Mouse (Mus musculus): ENCODE data around the gene Pced1a. TPM values are rescaled to one million over a fixed set of nuclear protein-coding genes. Genes with fewer than 3 reads are reported as not detected.
"Not testable (repeated sequence)": the region's sequence is repeated elsewhere in the genome, so short reads cannot be mapped to it uniquely, and the experiment has no call there.

The Pced1a gene
- polyA plus RNA-seq, 1 experiment = 15.7 TPM

DNA sequence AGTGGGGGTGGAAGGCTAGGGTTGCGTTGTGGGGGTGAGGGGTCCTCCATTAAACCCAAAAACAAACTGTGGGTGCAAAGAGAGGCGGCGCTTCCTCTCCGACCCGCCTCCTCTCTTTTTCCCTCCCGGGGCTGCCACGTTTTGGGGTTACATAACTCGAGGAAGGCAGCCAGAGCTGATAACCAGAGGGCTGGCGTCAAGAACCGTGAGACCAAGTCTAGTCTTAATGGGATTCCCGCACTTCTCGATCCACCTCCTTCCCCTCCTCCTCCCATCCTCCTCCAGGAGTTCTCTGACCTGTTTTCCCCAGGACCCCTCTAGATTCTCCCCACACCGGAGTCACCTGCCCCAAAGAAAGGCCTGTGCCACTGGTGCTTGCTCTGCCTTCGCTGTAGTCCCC, 26.4 kb downstream of the Pced1a start:
- no peak overlapping the region for H3K4me3 ChIP-seq (ENCODE audit: insufficient read depth, low read length)
- no peaks in the 10 kb centered on the region for H3K4me1 ChIP-seq (ENCODE audit: control insufficient read depth, insufficient read depth, low read length)
- H3K27ac ChIP-seq (ENCODE audit: insufficient read depth, low read depth, low read length) = no peak overlapping the region
- no peak for TF ChIP-seq CTCF (IDR thresholded peaks at IDR 0.05; ENCODE audit: low read depth, low read length)
- TF ChIP-seq POLR2A (IDR thresholded peaks at IDR 0.05; ENCODE audit: borderline replicate concordance, low read depth, low read length) = no peak

DNA sequence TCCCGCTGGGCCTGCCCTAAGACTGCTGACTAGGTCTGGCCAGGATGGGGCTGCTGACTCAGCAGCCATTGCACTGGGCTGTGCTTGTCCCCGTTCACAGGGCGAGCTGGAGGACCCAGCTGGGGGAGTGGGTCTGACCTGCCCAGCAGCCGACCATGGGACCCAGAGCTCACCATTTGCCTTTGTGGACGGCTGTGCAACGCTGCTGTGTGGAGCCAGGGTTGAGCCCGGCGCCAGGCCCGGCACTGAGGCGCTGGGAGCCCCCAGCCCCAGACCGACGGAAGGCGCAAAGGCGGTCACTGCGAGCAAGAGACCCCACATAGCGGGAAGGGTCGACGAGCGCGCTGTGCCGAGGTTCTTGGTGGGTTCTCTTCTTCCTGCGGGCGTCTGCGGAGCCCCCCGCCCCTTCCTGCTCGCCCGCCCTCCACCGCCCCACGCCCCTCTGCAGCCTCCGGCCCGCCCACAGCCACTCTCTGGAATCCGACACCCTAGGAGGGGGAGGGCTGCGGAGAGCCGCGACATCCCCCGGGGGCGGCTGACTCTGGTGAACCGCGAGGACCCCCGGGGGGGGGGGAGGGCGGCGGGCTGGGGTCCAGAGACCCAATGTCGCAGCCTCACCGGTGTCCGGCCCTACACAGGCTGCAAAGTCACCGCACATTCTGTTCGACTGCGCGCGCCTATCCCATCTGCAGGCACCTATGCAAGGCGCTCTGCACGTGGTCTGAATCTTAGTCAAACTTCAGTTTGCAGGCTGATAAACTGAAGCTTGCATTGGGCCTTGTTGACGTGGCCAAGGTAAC, 27.1 kb downstream of the Pced1a start, which contains the start of gene Cpxm1:
Gene Cpxm1 (minus strand): TSS at position 389 of the 800 bp plus-strand sequence.
- TF ChIP-seq POLR2A (IDR thresholded peaks at IDR 0.05; ENCODE audit: borderline replicate concordance, low read depth, low read length) (no peak), CTCF (IDR thresholded peaks at IDR 0.05; ENCODE audit: low read depth, low read length) (no peak)
- Histone ChIP-seq H3K4me1 (ENCODE audit: control insufficient read depth, insufficient read depth, low read length) (no peaks in the 10 kb centered on the region), H3K4me3 (ENCODE audit: insufficient read depth, low read length) (no peak within 1 kb of the TSS), H3K27ac (ENCODE audit: insufficient read depth, low read depth, low read length) (no peak within 1 kb of the TSS)

- H3K27ac ChIP-seq (ENCODE audit: insufficient read depth, low read depth, low read length) = no peak overlapping the region
- H3K4me1 ChIP-seq (ENCODE audit: control insufficient read depth, insufficient read depth, low read length) = no peaks in the 10 kb centered on the region
- no peak for TF ChIP-seq POLR2A (IDR thresholded peaks at IDR 0.05; ENCODE audit: borderline replicate concordance, low read depth, low read length)
- no peak for TF ChIP-seq CTCF (IDR thresholded peaks at IDR 0.05; ENCODE audit: low read depth, low read length)
- no peak overlapping the region for H3K4me3 ChIP-seq (ENCODE audit: insufficient read depth, low read length)
Measured at GRCm38 (mm10) chr2:130395696-130396095, 28.8 kb downstream of the Pced1a start.

DNA sequence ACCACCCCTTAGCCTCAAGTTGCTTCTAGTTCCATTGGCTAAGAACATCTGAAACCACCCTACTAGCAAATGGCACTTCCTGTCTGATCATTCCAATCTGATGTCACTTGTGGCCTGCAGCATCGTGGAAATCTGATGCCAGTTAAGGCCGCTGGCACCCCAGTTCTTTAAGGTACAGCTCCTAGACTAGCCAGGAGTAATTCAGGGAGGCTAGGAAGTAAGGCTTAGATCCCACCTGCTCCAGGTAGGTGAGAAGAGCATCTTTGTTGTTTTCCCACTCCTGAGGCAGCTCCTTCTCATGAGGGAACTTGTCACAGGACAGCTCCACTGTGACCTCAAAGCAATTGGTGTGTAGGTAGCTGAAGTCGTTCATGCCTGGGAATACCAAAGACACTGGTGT, 31.7 kb downstream of the Pced1a start:
- H3K27ac ChIP-seq (ENCODE audit: insufficient read depth, low read depth, low read length) = no peak overlapping the region
- no peaks in the 10 kb centered on the region for H3K4me1 ChIP-seq (ENCODE audit: control insufficient read depth, insufficient read depth, low read length)
- H3K4me3 ChIP-seq (ENCODE audit: insufficient read depth, low read length) = no peak overlapping the region
- no peak for TF ChIP-seq CTCF (IDR thresholded peaks at IDR 0.05; ENCODE audit: low read depth, low read length)
- no peak for TF ChIP-seq POLR2A (IDR thresholded peaks at IDR 0.05; ENCODE audit: borderline replicate concordance, low read depth, low read length)

- no peak overlapping the region for H3K4me3 ChIP-seq (ENCODE audit: insufficient read depth, low read length)
- TF ChIP-seq POLR2A (IDR thresholded peaks at IDR 0.05; ENCODE audit: borderline replicate concordance, low read depth, low read length) = no peak
- no peak for TF ChIP-seq CTCF (IDR thresholded peaks at IDR 0.05; ENCODE audit: low read depth, low read length)
- H3K4me1 ChIP-seq (ENCODE audit: control insufficient read depth, insufficient read depth, low read length) = no peaks in the 10 kb centered on the region
- no peak overlapping the region for H3K27ac ChIP-seq (ENCODE audit: insufficient read depth, low read depth, low read length)
Measured at GRCm38 (mm10) chr2:130390993-130391625, 33.4 kb downstream of the Pced1a start.

GRCm38 (mm10) chr2:130388796-130389195, 35.7 kb downstream of the Pced1a start:
- TF ChIP-seq POLR2A (IDR thresholded peaks at IDR 0.05; ENCODE audit: borderline replicate concordance, low read depth, low read length) = no peak
- no peak for TF ChIP-seq CTCF (IDR thresholded peaks at IDR 0.05; ENCODE audit: low read depth, low read length)
- Histone ChIP-seq H3K4me1 (ENCODE audit: control insufficient read depth, insufficient read depth, low read length) (no peaks in the 10 kb centered on the region), H3K27ac (ENCODE audit: insufficient read depth, low read depth, low read length) (no peak overlapping the region), H3K4me3 (ENCODE audit: insufficient read depth, low read length) (no peak overlapping the region)

DNA sequence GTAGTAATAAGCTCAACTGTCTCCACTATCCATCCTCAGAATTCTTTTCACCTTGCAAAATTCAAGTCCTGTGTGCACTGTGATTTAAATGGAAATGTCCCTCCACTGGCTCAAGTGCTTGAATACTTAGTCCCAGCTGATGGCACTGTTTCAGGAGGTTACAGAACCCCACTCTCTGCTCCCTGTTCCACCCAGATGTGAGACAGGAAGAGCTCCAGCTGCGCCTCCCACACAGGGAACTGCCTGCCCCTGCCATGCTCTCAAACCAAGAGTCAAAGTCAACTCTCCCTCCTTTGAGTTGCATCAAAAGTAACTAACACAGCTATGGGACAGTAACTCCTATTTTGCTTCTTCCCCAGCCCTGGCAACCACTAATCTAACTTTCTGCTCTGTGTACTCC, 38.3 kb downstream of the Pced1a start:
- no peaks in the 10 kb centered on the region for H3K4me1 ChIP-seq (ENCODE audit: control insufficient read depth, insufficient read depth, low read length)
- TF ChIP-seq CTCF (IDR thresholded peaks at IDR 0.05; ENCODE audit: low read depth, low read length) = no peak
- no peak overlapping the region for H3K27ac ChIP-seq (ENCODE audit: insufficient read depth, low read depth, low read length)
- no peak overlapping the region for H3K4me3 ChIP-seq (ENCODE audit: insufficient read depth, low read length)

- H3K4me3 ChIP-seq (ENCODE audit: insufficient read depth, low read length) = no peak overlapping the region
- H3K27ac ChIP-seq (ENCODE audit: insufficient read depth, low read depth, low read length) = no peak overlapping the region
- no peak for TF ChIP-seq POLR2A (IDR thresholded peaks at IDR 0.05; ENCODE audit: borderline replicate concordance, low read depth, low read length)
- TF ChIP-seq CTCF (IDR thresholded peaks at IDR 0.05; ENCODE audit: low read depth, low read length) = no peak
- H3K4me1 ChIP-seq (ENCODE audit: control insufficient read depth, insufficient read depth, low read length) = no peaks in the 10 kb centered on the region
Measured at GRCm38 (mm10) chr2:130383895-130384294, 40.6 kb downstream of the Pced1a start.

- no peak overlapping the region for H3K27ac ChIP-seq (ENCODE audit: insufficient read depth, low read depth, low read length)
- TF ChIP-seq CTCF (IDR thresholded peaks at IDR 0.05; ENCODE audit: low read depth, low read length) (no peak), POLR2A (IDR thresholded peaks at IDR 0.05; ENCODE audit: borderline replicate concordance, low read depth, low read length) (no peak)
- H3K4me3 ChIP-seq (ENCODE audit: insufficient read depth, low read length) = no peak overlapping the region
- no peaks in the 10 kb centered on the region for H3K4me1 ChIP-seq (ENCODE audit: control insufficient read depth, insufficient read depth, low read length)
Measured at GRCm38 (mm10) chr2:130383205-130383604, 41.3 kb downstream of the Pced1a start.

- Histone ChIP-seq H3K4me3 (ENCODE audit: insufficient read depth, low read length) (no peak overlapping the region), H3K4me1 (ENCODE audit: control insufficient read depth, insufficient read depth, low read length) (no peaks in the 10 kb centered on the region), H3K27ac (ENCODE audit: insufficient read depth, low read depth, low read length) (no peak overlapping the region)
- TF ChIP-seq CTCF (IDR thresholded peaks at IDR 0.05; ENCODE audit: low read depth, low read length) (no peak), POLR2A (IDR thresholded peaks at IDR 0.05; ENCODE audit: borderline replicate concordance, low read depth, low read length) (no peak)
Measured at GRCm38 (mm10) chr2:130374951-130375350, 49.5 kb downstream of the Pced1a start.

- not testable (repeated sequence) for H3K4me3 ChIP-seq (ENCODE audit: insufficient read depth, low read length); H3K4me1 ChIP-seq (ENCODE audit: control insufficient read depth, insufficient read depth, low read length); H3K27ac ChIP-seq (ENCODE audit: insufficient read depth, low read depth, low read length)
Measured at GRCm38 (mm10) chr2:130373026-130373425, 51.5 kb downstream of the Pced1a start.

Measured in bone marrow macrophage, adult 2 months (primary cell).